Mouse (Mus musculus): ENCODE results near the gene Gm4881.

GRCm38 (mm10) chr7:24993081-24993480 lies 48.8 kb upstream of the Gm4881 start:
- no peak for TF ChIP-seq EP300 (IDR thresholded peaks at IDR 0.05)
- no peak for TF ChIP-seq CTCF (IDR thresholded peaks at IDR 0.05)
